Mouse (Mus musculus) cerebellum, postnatal 36 days (tissue): Measurements from ENCODE around the gene Fat1.
"Not testable (repeated sequence)": the region's sequence is repeated elsewhere in the genome, so short reads cannot be mapped to it uniquely, and the experiment has no call there.

Experiments used
- DNase-seq, 2 experiments: peaks; one replicate each; pipeline ENCODE4 v3.0.0; 2021 to 2022; ENCODE audit warnings: mixed read lengths in 2 of 2

The Fat1 gene

GRCm38 (mm10) chr8:45010685-45011084 lies 75.4 kb downstream of the Fat1 start:
- DNase-seq, result peak; percentile 71 to 75

- DNase-seq, result no peak
Measured at GRCm38 (mm10) chr8:45011774-45012173, 76.5 kb downstream of the Fat1 start.

- DNase-seq, result no peak
Measured at GRCm38 (mm10) chr8:45013852-45014251, 78.6 kb downstream of the Fat1 start.

- no peak for DNase-seq
Measured at GRCm38 (mm10) chr8:45014498-45015067, 79.3 kb downstream of the Fat1 start.

GRCm38 (mm10) chr8:45015876-45016275 lies 80.6 kb downstream of the Fat1 start:
- DNase-seq, result no peak

GRCm38 (mm10) chr8:45019241-45019640 lies 84.0 kb downstream of the Fat1 start:
- DNase-seq, result no peak

- peak; percentile 44 to 56 for DNase-seq
Measured at GRCm38 (mm10) chr8:45021171-45021570, 85.9 kb downstream of the Fat1 start.

- DNase-seq, result peak; percentile 73 to 74
Measured at GRCm38 (mm10) chr8:45021911-45022665, 86.8 kb downstream of the Fat1 start.

- DNase-seq, result peak in 1 of 2 experiments; percentile 49
Measured at GRCm38 (mm10) chr8:45028081-45028497, 92.8 kb downstream of the Fat1 start.

- DNase-seq, result no peak
Measured at GRCm38 (mm10) chr8:45038350-45038749, 103.1 kb downstream of the Fat1 start.

- DNase-seq, result no peak
Measured at GRCm38 (mm10) chr8:45044160-45044559, 108.9 kb downstream of the Fat1 start.

GRCm38 (mm10) chr8:45050451-45050850 lies 115.2 kb downstream of the Fat1 start:
- no peak for DNase-seq

- no peak for DNase-seq
Measured at GRCm38 (mm10) chr8:45051236-45051635, 116.0 kb downstream of the Fat1 start.

GRCm38 (mm10) chr8:45052205-45052604 lies 117.0 kb downstream of the Fat1 start:
- no peak for DNase-seq

GRCm38 (mm10) chr8:45052618-45053017 lies 117.4 kb downstream of the Fat1 start:
- DNase-seq, result no peak

GRCm38 (mm10) chr8:45055500-45055899 lies 120.3 kb downstream of the Fat1 start:
- DNase-seq, result no peak

GRCm38 (mm10) chr8:45056810-45057209 lies 121.6 kb downstream of the Fat1 start:
- DNase-seq, result peak in 1 of 2 experiments; percentile 9

- DNase-seq, result no peak
Measured at GRCm38 (mm10) chr8:45060083-45060482, 124.8 kb downstream of the Fat1 start.

- no peak for DNase-seq
Measured at GRCm38 (mm10) chr8:45062311-45062710, 127.1 kb downstream of the Fat1 start.

- no peak for DNase-seq
Measured at GRCm38 (mm10) chr8:45062982-45063924, 128.0 kb downstream of the Fat1 start.

- DNase-seq, result no peak
Measured at GRCm38 (mm10) chr8:45064197-45064869, 129.1 kb downstream of the Fat1 start.

- DNase-seq, result not testable (repeated sequence)
Measured at GRCm38 (mm10) chr8:45065391-45065790, 130.1 kb downstream of the Fat1 start.
